Mouse (Mus musculus): ENCODE results near the gene Gtf2b.

Gene Gtf2b

GRCm38 (mm10) chr3:142823606-142824005 is 58.8 kb downstream of the Gtf2b start:
- no peak for DNase-seq

- DNase-seq = no peak
These were observed 61.8 kb downstream of the Gtf2b start for GRCm38 (mm10) chr3:142826449-142827146.

DNA sequence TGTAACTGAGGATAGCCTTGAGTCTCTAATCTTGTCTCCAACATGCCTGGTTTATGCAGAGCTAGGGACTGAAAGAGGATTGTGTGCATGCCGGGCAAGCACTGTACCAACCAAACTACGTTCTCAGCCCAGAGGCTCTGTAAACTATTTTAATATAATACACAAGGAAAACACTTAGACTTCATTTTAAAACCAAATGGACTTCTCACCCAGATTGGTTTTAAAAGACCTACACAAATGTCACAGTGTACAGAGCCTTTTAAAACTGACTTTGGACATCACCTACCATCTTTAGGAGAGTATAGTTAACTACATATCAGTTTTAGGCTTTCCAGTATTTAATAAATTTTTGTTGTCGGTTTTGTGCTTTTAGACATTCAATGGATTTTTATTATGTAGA is 68.1 kb downstream of the Gtf2b start:
- no peak for DNase-seq

Data from right cerebral cortex, postnatal 14 days (tissue).